Comparison of ENCODE assay signal across 18 mouse cellular contexts in the genomic region with DNA sequence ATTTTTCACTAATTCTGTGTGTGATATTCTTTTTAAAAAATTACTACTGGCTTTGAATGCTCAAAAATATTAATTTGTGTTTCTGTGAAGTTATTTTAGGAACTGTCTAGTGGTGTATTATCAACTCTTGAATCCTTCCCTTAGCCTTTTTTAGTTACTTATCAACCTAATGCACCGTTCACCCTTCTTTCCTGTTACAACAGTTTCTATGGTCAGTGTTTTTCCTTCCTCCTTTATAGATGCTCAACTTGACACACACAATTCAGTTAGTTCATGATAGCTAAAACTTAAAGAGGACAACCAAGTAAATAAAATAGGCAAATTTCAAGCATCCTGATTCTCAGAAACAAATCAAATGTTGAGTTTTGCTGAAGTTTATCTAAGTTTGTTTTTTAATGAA.
"Had no signal": no experiment of that assay in that cellular context is flagged by ENCODE, and none has a peak within 500 bp of the region (broad histone marks: within the 10 kb centered on the region; RNA-seq: fewer than 3 reads in every experiment).

No protein-coding gene starts in this region.

- DNase-seq: kidney, adult 11 months; kidney, adult 8-10 months; kidney, postnatal 14 days; layer of hippocampus, adult 9-11 months; liver, postnatal 0 days; lung, embryonic 14.5 days; midbrain, embryonic 14.5 days; thymus, adult 2 months; thymus, postnatal 14 days; thymus, postnatal 4 days had no signal

- H3K36me3 ChIP-seq: limb, embryonic 10.5 days; limb, embryonic 13.5 days had no signal

- H3K27ac ChIP-seq: layer of hippocampus, adult 2 months; limb, embryonic 10.5 days; limb, embryonic 13.5 days; liver, embryonic 14.5 days; macrophage had no signal

- H3K9ac ChIP-seq: limb, embryonic 13.5 days; liver, embryonic 14.5 days; liver, postnatal 0 days; lung, embryonic 14.5 days had no signal

- ATAC-seq: liver, postnatal 0 days; lung, postnatal 0 days had no signal

- H3K27me3 ChIP-seq: limb, embryonic 13.5 days; megakaryocyte, embryonic 14.5 days had no signal

- H3K4me2 ChIP-seq: limb, embryonic 13.5 days; lung, embryonic 14.5 days; midbrain, embryonic 11.5 days had no signal

- H3K4me1 ChIP-seq: limb, embryonic 10.5 days; limb, embryonic 13.5 days had no signal

- H3K4me3 ChIP-seq: layer of hippocampus, adult 2 months; limb, embryonic 10.5 days; limb, embryonic 13.5 days; megakaryocyte, embryonic 14.5 days had no signal

- H3K9me3 ChIP-seq: limb, embryonic 10.5 days; limb, embryonic 13.5 days; megakaryocyte, embryonic 14.5 days had no signal
